Mouse (Mus musculus) spleen, postnatal 10 days (tissue): Measurements from ENCODE around the gene Pop4.

Experiments used
- DNase-seq, 2 experiments: peaks; one replicate each; pipeline ENCODE4 v3.0.0; 2021 to 2022; ENCODE audit warnings: low spot score in 2 of 2

Gene Pop4

DNA sequence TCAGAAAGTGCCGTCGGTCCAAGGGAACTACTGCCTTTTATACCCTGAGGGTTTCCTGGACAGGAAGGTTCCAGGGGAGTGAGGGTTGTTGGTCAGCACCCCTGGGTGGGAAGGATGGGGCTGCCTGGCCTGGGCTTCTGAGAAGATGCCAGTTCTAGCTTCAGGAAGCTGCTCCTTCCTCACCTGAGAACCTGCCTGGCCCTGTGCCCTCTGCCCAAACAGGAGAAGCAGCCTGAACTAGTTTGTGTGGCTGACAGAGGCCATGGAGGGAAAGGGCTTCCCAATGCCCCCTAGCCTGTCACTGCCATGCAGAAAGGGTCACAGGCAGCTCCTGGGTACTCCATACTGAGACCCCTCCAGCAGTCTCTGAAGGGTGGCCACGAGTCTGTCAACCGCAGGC, 51.7 kb downstream of the Pop4 start:
- DNase-seq: no peak

DNA sequence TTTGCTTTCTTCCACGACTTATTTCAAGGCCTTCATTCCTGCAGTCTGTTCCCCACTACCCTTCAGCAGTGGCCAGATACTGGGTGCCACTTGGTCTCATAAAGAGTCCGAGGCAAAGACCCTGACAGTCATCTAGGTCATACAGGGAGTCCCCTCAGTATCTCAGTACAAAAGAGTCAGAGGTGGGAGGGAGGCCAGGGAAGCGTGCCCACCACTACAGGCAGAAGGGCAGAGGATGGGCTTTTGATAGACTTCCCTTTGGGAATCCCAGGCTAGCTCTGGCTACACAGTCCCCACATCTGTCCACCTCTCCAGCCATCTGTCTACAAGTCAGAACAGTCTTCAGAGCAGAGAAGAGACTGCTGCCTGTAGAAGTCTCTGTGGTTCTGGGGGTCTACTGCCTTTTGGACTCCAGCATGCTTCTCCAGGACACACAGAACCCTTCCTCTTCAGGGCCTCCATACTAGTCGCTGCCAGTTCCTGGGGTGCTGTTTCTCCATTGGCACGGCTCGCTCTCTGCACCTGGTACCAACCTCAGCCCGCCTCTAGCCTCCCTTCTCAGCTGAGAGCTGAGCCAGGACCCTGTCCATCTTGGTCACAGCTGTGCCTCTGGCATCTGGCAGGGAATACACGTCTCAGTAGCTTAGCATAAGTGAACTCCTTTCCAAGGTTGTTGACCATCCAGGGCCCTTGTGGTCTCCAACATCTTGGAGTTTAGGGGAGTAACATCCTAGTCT, 52.4 kb downstream of the Pop4 start:
- DNase-seq: no peak

DNA sequence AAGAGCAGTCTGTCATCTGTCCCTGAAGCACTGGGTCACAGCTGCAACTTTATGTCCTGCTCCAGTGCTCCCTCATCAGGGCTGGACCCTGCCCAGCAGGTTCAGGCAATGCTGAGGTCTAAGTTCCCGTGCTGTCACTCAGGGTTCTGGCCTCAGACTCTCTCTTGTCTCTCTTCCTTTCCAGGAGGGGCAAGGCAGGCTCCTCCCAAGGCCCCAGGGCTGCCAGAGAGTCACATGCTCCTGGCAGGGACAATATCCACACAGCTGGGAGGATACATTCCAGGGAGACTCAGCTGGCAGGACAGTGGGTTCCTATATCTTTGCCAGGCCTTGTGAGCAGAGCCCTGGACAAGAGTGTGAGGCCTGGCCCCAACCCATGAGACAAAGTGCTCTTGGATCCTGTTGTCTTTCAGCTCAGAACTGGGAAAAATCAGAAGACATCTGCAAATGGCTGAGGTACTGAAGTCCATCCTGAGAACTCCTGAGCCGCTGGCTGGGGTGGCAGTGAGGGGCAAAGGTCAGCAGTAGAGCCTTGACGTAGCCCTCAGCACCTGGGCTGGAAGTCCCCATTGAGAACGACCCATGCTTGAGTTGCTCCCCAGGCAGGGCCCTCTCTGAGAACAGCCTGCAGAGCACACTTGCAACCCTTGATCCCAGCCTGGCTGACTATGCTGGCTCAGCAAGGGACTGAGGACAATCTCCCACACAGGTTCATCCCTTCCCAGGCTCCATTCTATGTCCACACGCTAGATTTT, 53.6 kb downstream of the Pop4 start:
- peak in 1 of 2 experiments; percentile 29 for DNase-seq

DNA sequence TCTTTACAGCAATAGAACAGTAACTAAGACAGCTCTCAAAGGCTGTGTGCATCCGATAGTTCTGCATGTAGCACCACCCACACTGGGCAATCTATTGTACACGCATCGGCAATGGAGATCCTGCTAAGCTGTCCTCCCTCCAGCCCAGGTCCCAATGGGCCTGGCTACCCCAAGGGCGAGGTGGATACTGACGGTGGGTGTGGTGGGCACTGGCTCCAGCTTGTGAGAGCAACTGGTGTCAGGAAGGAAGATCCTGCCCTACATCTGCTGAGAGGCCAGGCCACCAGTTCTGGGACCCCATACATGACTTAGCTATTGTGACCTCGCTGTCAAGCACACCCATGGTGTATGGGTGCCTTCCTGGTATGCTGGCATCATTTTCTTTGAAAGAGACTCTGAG, 55.5 kb downstream of the Pop4 start:
- no peak for DNase-seq

GRCm38 (mm10) chr7:38215281-38215680, 55.9 kb downstream of the Pop4 start:
- no peak for DNase-seq

GRCm38 (mm10) chr7:38214473-38215214, 56.6 kb downstream of the Pop4 start:
- DNase-seq: no peak

GRCm38 (mm10) chr7:38212651-38213062, 58.6 kb downstream of the Pop4 start:
- DNase-seq: no peak
